Mouse (Mus musculus): ENCODE measurements around the gene Tmprss11g. TPM values are rescaled to one million over a fixed set of nuclear protein-coding genes. Genes with fewer than 3 reads are reported as not detected.

The Tmprss11g gene
- total and polyA plus RNA-seq, 3 experiments, result not detected

GRCm38 (mm10) chr5:86511538-86511937 lies 6.9 kb downstream of the Tmprss11g start:
- no peaks in the 10 kb centered on the region for H3K79me2 ChIP-seq (ENCODE audit: control insufficient read depth, insufficient read depth, low read length, poor library complexity)
- DNase-seq (ENCODE audit: low read depth, low spot score), result no peak
- H3K9ac ChIP-seq (ENCODE audit: control insufficient read depth, low read depth, low read length, poor library complexity, severe bottlenecking), result no peak overlapping the region
- TF ChIP-seq BHLHE40 (IDR thresholded peaks at IDR 0.05; ENCODE audit: borderline replicate concordance, low read depth, low read length) (no peak), E2F4 (IDR thresholded peaks at IDR 0.05; ENCODE audit: borderline replicate concordance, low read depth, low read length) (no peak), CTCF (IDR thresholded peaks at IDR 0.05 in 2 of 3, conservative IDR thresholded peaks at IDR 0.05 in 1 of 3; ENCODE audit: control insufficient read depth in 1 of 3, insufficient read depth in 1 of 3, low read depth in 2 of 3, low read length in 3 of 3, poor library complexity in 1 of 3, severe bottlenecking in 1 of 3) (no peak), CHD2 (IDR thresholded peaks at IDR 0.05; ENCODE audit: low read length) (no peak), ZKSCAN1 (IDR thresholded peaks at IDR 0.05; ENCODE audit: low read depth, low read length) (no peak), MEF2A (IDR thresholded peaks at IDR 0.05; ENCODE audit: extremely low read depth, insufficient replicate concordance, low read depth, low read length, poor library complexity, severe bottlenecking) (no peak), ZC3H11A (IDR thresholded peaks at IDR 0.05; ENCODE audit: low read depth, low read length) (no peak), MYB (IDR thresholded peaks at IDR 0.05; ENCODE audit: low read depth, low read length) (no peak), POLR2AphosphoS5 (IDR thresholded peaks at IDR 0.05; ENCODE audit: borderline replicate concordance, low read depth, low read length) (no peak), NRF1 (IDR thresholded peaks at IDR 0.05; ENCODE audit: insufficient read depth, low read depth, low read length, poor library complexity, severe bottlenecking) (no peak)
- no peaks in the 10 kb centered on the region for H3K9me3 ChIP-seq (replicated peaks; ENCODE audit: insufficient read depth, low read length)
- no peaks in the 10 kb centered on the region for H3K36me3 ChIP-seq (ENCODE audit: control insufficient read depth in 1 of 2, insufficient read depth in 2 of 2, low read length in 2 of 2)
- no peaks in the 10 kb centered on the region for H3K4me1 ChIP-seq (ENCODE audit: control insufficient read depth in 1 of 2, insufficient read depth in 2 of 2, low read length in 2 of 2)
- no peak overlapping the region for H3K27ac ChIP-seq (ENCODE audit: control insufficient read depth, low read depth, low read length)
- H3K4me3 ChIP-seq (ENCODE audit: control insufficient read depth in 1 of 2, insufficient read depth in 1 of 2, low read depth in 2 of 2, low read length in 2 of 2), result no peak overlapping the region
- no peaks in the 10 kb centered on the region for H3K27me3 ChIP-seq (ENCODE audit: control insufficient read depth in 1 of 2, insufficient read depth in 2 of 2, low read length in 2 of 2)

- TF ChIP-seq ETS1 (IDR thresholded peaks at IDR 0.05; ENCODE audit: low read depth, low read length) (no peak), CTCF (IDR thresholded peaks at IDR 0.05 in 2 of 3, conservative IDR thresholded peaks at IDR 0.05 in 1 of 3; ENCODE audit: control insufficient read depth in 1 of 3, insufficient read depth in 1 of 3, low read depth in 2 of 3, low read length in 3 of 3, poor library complexity in 1 of 3, severe bottlenecking in 1 of 3) (no peak), MYB (IDR thresholded peaks at IDR 0.05; ENCODE audit: low read depth, low read length) (no peak), RAD21 (IDR thresholded peaks at IDR 0.05; ENCODE audit: low read depth, low read length) (no peak), NELFE (IDR thresholded peaks at IDR 0.05; ENCODE audit: low read depth, low read length) (no peak), UBTF (IDR thresholded peaks at IDR 0.05; ENCODE audit: borderline replicate concordance, insufficient read depth, low read depth, low read length) (no peak), RCOR1 (IDR thresholded peaks at IDR 0.05; ENCODE audit: low read depth, low read length) (no peak)
- Histone ChIP-seq H3K36me3 (ENCODE audit: control insufficient read depth in 1 of 2, insufficient read depth in 2 of 2, low read length in 2 of 2) (no peaks in the 10 kb centered on the region), H3K4me1 (ENCODE audit: control insufficient read depth in 1 of 2, insufficient read depth in 2 of 2, low read length in 2 of 2) (no peaks in the 10 kb centered on the region), H3K79me2 (ENCODE audit: control insufficient read depth, insufficient read depth, low read length, poor library complexity) (no peaks in the 10 kb centered on the region), H3K9me3 (replicated peaks; ENCODE audit: insufficient read depth, low read length) (no peaks in the 10 kb centered on the region), H3K9ac (ENCODE audit: control insufficient read depth, low read depth, low read length, poor library complexity, severe bottlenecking) (no peak overlapping the region), H3K27ac (ENCODE audit: control insufficient read depth, low read depth, low read length) (no peak overlapping the region), H3K27me3 (ENCODE audit: control insufficient read depth in 1 of 2, insufficient read depth in 2 of 2, low read length in 2 of 2) (no peaks in the 10 kb centered on the region), H3K4me3 (ENCODE audit: control insufficient read depth in 1 of 2, insufficient read depth in 1 of 2, low read depth in 2 of 2, low read length in 2 of 2) (no peak overlapping the region)
- no peak for DNase-seq (ENCODE audit: low read depth, low spot score)
Observed at GRCm38 (mm10) chr5:86493453-86493852, 24.9 kb downstream of the Tmprss11g start.

Measured in MEL (cell line).